Mouse (Mus musculus): Measurements from ENCODE around the gene Sun3.

DNA sequence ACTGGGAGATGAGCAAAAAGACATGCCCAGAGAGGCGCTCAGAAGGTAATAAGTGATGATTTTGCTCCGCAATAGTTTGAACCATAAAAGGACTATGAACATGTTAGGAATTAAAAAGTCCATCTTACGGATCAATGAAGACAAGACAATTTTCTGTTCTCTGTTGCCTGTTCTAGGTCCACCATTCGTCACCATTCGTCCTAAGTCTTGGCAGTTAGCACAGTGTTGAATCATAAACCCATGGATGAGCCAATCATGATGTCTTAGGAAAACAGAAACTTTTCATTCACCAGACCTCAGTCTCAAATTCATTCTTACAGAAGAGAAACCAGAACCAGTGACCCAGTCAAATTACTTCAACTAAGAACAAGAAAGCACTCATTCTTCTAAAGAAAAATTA, 40.0 kb downstream of the Sun3 start:
- TF ChIP-seq MAFK (IDR thresholded peaks at IDR 0.05; ENCODE audit: insufficient read depth, low read depth, low read length) (no peak), HCFC1 (IDR thresholded peaks at IDR 0.05; ENCODE audit: borderline replicate concordance, insufficient read depth, low read length) (no peak), ZC3H11A (IDR thresholded peaks at IDR 0.05; ENCODE audit: borderline replicate concordance, low read depth, low read length) (no peak), CHD2 (IDR thresholded peaks at IDR 0.05; ENCODE audit: low read depth, low read length) (no peak)
